Mouse (Mus musculus): ENCODE data around the gene Sh3rf3. TPM values are rescaled to one million over a fixed set of nuclear protein-coding genes. Genes with fewer than 3 reads are reported as not detected.

Sh3rf3 gene
- polyA plus RNA-seq, 1 experiment, result 1.2 TPM

DNA sequence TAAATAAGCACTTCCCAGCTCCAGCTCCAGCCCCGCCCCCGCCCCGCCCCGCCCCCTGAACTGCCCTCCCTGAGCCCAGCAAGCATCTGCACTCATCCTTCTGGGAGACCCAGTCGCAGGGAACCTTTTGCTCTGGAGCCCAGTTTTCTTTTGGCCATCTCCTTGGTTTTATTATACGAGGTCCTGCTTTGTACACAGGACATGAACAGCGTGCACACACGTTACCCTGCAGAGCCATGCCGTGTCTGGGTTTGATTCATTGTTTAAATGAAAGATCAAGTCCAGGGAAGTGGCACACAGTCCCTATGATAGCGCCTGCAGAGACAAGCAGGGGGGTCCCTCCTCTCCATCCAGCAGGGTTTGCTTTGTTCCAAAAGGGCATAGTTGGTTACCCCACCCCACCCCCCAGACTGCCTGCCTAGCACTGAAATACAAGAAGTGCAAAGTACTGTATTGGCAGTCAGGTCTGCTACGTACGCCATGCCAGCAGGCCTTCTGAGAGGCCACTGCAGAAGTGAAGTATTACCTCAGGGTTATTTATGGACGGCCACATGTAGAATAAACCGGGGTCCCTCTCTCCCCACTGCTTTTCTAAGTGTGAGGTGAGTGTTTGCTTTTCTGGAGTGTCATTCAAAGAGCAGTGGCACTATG, 41.5 kb downstream of the Sh3rf3 start:
- no peak overlapping the region for H3K4me3 ChIP-seq (ENCODE audit: control insufficient read depth, low read depth, low read length)
- H3K4me1 ChIP-seq (ENCODE audit: control insufficient read depth, insufficient read depth, low read length), result no peaks in the 10 kb centered on the region
- no peaks in the 10 kb centered on the region for H3K36me3 ChIP-seq (ENCODE audit: control insufficient read depth, insufficient read depth, low read length)
- TF ChIP-seq POLR2A (IDR thresholded peaks at IDR 0.05; ENCODE audit: control insufficient read depth, low read depth, low read length), result no peak
- TF ChIP-seq CTCF (IDR thresholded peaks at IDR 0.05; ENCODE audit: control insufficient read depth, insufficient read depth, insufficient replicate concordance, low read depth, low read length), result no peak
- H3K27me3 ChIP-seq (ENCODE audit: control insufficient read depth, insufficient read depth, low read length), result no peaks in the 10 kb centered on the region
- no peak overlapping the region for H3K27ac ChIP-seq (ENCODE audit: control insufficient read depth, insufficient read depth, low read depth, low read length)

- no peaks in the 10 kb centered on the region for H3K27me3 ChIP-seq (ENCODE audit: control insufficient read depth, insufficient read depth, low read length)
- H3K4me3 ChIP-seq (ENCODE audit: control insufficient read depth, low read depth, low read length), result no peak overlapping the region
- H3K36me3 ChIP-seq (ENCODE audit: control insufficient read depth, insufficient read depth, low read length), result no peaks in the 10 kb centered on the region
- no peak for TF ChIP-seq POLR2A (IDR thresholded peaks at IDR 0.05; ENCODE audit: control insufficient read depth, low read depth, low read length)
- no peak for TF ChIP-seq CTCF (IDR thresholded peaks at IDR 0.05; ENCODE audit: control insufficient read depth, insufficient read depth, insufficient replicate concordance, low read depth, low read length)
- H3K4me1 ChIP-seq (ENCODE audit: control insufficient read depth, insufficient read depth, low read length), result no peaks in the 10 kb centered on the region
- no peak overlapping the region for H3K27ac ChIP-seq (ENCODE audit: control insufficient read depth, insufficient read depth, low read depth, low read length)
Observed at GRCm38 (mm10) chr10:58855199-58855751, 42.1 kb downstream of the Sh3rf3 start.

GRCm38 (mm10) chr10:58855814-58856213, 42.7 kb downstream of the Sh3rf3 start:
- Histone ChIP-seq H3K36me3 (ENCODE audit: control insufficient read depth, insufficient read depth, low read length) (no peaks in the 10 kb centered on the region), H3K27ac (ENCODE audit: control insufficient read depth, insufficient read depth, low read depth, low read length) (no peak overlapping the region), H3K4me1 (ENCODE audit: control insufficient read depth, insufficient read depth, low read length) (no peaks in the 10 kb centered on the region), H3K4me3 (ENCODE audit: control insufficient read depth, low read depth, low read length) (no peak overlapping the region), H3K27me3 (ENCODE audit: control insufficient read depth, insufficient read depth, low read length) (no peaks in the 10 kb centered on the region)
- TF ChIP-seq CTCF (IDR thresholded peaks at IDR 0.05; ENCODE audit: control insufficient read depth, insufficient read depth, insufficient replicate concordance, low read depth, low read length) (no peak), POLR2A (IDR thresholded peaks at IDR 0.05; ENCODE audit: control insufficient read depth, low read depth, low read length) (no peak)

DNA sequence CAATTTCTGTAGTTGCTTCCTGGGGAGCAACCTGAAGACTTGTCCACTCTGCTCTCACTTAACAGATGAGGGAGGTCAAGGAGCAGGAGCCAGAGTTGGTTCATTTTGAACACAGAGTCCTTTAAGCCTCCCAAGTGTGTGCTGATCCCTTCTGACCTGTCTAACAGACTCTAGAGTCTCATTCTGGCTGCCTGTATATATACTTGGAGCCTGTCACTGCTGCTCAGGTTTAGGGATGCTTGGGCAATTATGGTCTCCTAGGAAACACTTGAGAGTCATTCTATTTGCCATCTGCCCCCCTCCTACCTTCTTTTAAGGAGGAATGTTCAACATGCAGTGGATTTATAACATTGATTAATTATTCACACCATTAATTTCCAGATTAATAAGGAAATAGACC, 43.6 kb downstream of the Sh3rf3 start:
- no peak overlapping the region for H3K27ac ChIP-seq (ENCODE audit: control insufficient read depth, insufficient read depth, low read depth, low read length)
- TF ChIP-seq POLR2A (IDR thresholded peaks at IDR 0.05; ENCODE audit: control insufficient read depth, low read depth, low read length) (no peak), CTCF (IDR thresholded peaks at IDR 0.05; ENCODE audit: control insufficient read depth, insufficient read depth, insufficient replicate concordance, low read depth, low read length) (no peak)
- H3K36me3 ChIP-seq (ENCODE audit: control insufficient read depth, insufficient read depth, low read length), result no peaks in the 10 kb centered on the region
- no peaks in the 10 kb centered on the region for H3K4me1 ChIP-seq (ENCODE audit: control insufficient read depth, insufficient read depth, low read length)
- no peak overlapping the region for H3K4me3 ChIP-seq (ENCODE audit: control insufficient read depth, low read depth, low read length)
- H3K27me3 ChIP-seq (ENCODE audit: control insufficient read depth, insufficient read depth, low read length), result no peaks in the 10 kb centered on the region

DNA sequence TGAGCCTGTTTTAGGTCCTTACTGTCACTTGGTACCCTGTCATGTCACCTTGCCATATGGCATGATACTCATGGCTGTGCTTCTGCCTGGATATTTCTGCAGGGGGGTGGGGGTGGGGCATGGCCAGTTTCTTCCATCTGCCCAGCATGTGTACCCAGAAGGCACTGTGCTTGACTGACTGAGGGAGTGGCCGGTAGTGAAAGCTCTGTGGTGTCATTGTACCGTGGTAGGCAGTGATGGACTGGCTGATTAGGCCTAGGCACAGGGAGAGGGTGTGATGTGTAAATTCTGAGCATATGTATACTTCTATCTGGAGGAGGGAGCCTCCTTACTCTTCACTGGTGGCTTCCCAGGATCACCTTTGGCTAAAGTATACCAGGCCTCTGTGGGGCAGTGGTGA, 51.6 kb downstream of the Sh3rf3 start:
- H3K27ac ChIP-seq (ENCODE audit: control insufficient read depth, insufficient read depth, low read depth, low read length), result no peak overlapping the region
- no peak for TF ChIP-seq POLR2A (IDR thresholded peaks at IDR 0.05; ENCODE audit: control insufficient read depth, low read depth, low read length)
- TF ChIP-seq CTCF (IDR thresholded peaks at IDR 0.05; ENCODE audit: control insufficient read depth, insufficient read depth, insufficient replicate concordance, low read depth, low read length), result no peak
- H3K27me3 ChIP-seq (ENCODE audit: control insufficient read depth, insufficient read depth, low read length), result no peaks in the 10 kb centered on the region
- H3K4me1 ChIP-seq (ENCODE audit: control insufficient read depth, insufficient read depth, low read length), result no peaks in the 10 kb centered on the region
- H3K36me3 ChIP-seq (ENCODE audit: control insufficient read depth, insufficient read depth, low read length), result no peaks in the 10 kb centered on the region
- H3K4me3 ChIP-seq (ENCODE audit: control insufficient read depth, low read depth, low read length), result no peak overlapping the region

DNA sequence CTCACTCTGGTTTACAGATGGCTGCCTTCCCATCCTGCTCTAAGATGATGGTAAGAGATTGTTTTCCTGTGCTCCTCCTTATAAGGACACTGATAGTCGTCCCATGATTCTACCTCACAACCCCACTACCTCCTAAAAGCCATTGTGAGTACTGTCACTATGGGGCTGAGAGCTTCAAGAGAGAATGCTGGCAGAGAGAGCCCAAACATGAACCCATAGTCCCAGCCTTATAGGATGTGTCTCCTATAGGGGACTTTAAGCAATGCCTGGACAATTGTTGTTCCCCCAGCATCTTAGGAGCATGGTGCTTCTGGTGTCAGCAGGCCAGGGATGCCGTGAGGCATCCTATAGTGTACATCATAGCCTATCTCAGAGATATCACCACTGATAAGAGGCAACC, 54.4 kb downstream of the Sh3rf3 start:
- TF ChIP-seq POLR2A (IDR thresholded peaks at IDR 0.05; ENCODE audit: control insufficient read depth, low read depth, low read length) (no peak), CTCF (IDR thresholded peaks at IDR 0.05; ENCODE audit: control insufficient read depth, insufficient read depth, insufficient replicate concordance, low read depth, low read length) (no peak)
- Histone ChIP-seq H3K4me3 (ENCODE audit: control insufficient read depth, low read depth, low read length) (no peak overlapping the region), H3K27me3 (ENCODE audit: control insufficient read depth, insufficient read depth, low read length) (no peaks in the 10 kb centered on the region), H3K27ac (ENCODE audit: control insufficient read depth, insufficient read depth, low read depth, low read length) (no peak overlapping the region), H3K4me1 (ENCODE audit: control insufficient read depth, insufficient read depth, low read length) (no peaks in the 10 kb centered on the region), H3K36me3 (ENCODE audit: control insufficient read depth, insufficient read depth, low read length) (no peaks in the 10 kb centered on the region)

- Histone ChIP-seq H3K4me1 (ENCODE audit: control insufficient read depth, insufficient read depth, low read length) (no peaks in the 10 kb centered on the region), H3K27ac (ENCODE audit: control insufficient read depth, insufficient read depth, low read depth, low read length) (no peak overlapping the region), H3K27me3 (ENCODE audit: control insufficient read depth, insufficient read depth, low read length) (no peaks in the 10 kb centered on the region), H3K4me3 (ENCODE audit: control insufficient read depth, low read depth, low read length) (no peak overlapping the region), H3K36me3 (ENCODE audit: control insufficient read depth, insufficient read depth, low read length) (no peaks in the 10 kb centered on the region)
- TF ChIP-seq CTCF (IDR thresholded peaks at IDR 0.05; ENCODE audit: control insufficient read depth, insufficient read depth, insufficient replicate concordance, low read depth, low read length) (no peak), POLR2A (IDR thresholded peaks at IDR 0.05; ENCODE audit: control insufficient read depth, low read depth, low read length) (no peak)
Observed at GRCm38 (mm10) chr10:58869836-58870235, 56.7 kb downstream of the Sh3rf3 start.
